9 mouse cellular contexts compared by ENCODE assay signal in the genomic region with DNA sequence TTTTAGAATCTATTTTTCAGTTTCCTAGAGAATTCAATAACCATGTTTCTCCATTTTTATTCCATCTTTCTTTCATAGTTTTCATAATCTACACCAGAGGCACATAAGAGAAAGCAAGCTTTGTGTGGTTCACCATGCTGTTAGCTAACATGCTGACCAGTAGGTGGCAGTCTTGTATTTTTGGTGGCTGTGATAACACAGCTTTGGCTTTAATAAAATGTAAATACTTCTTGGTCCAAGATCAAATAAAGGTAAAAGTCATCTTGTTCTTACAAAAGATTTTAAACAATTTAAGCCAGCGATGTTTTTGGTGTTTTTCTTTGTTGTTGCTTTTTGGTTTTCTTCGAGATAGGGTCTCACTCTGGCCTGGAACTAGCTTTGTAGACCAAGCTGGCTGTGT. TPM values are rescaled to one million over a fixed set of nuclear protein-coding genes. Genes with fewer than 3 reads are reported as not detected.
A peak's percentile ranks its signal among the peaks of the same experiment; 100 is the strongest.
DNase-seq lines count a peak whose midpoint lies in the region; ATAC-seq and TF ChIP-seq lines count a peak whose summit lies in the region.
"Had no signal": no experiment of that assay in that cellular context is flagged by ENCODE, and none has a peak within 500 bp of the region (broad histone marks: within the 10 kb centered on the region; RNA-seq: fewer than 3 reads in every experiment).

No protein-coding gene starts in this region.

- peak; percentile 64 to 67; a peak in 3 of 4 replicates for ATAC-seq in hematopoietic stem cell, adult 5-6 weeks (replicated peaks in 1 of 2; ENCODE audit: insufficient read depth in 1 of 2, low FRiP score in 2 of 2, low TSS enrichment in 1 of 2, low read depth in 1 of 2, poor library complexity in 2 of 2, severe bottlenecking in 2 of 2)
- ATAC-seq in neutrophil, adult 5-6 weeks (ENCODE audit: extremely low read depth, insufficient number of reproducible peaks, low FRiP score, poor library complexity, severe bottlenecking), result peak; percentile 55; the same call in 1 of the 2 replicates

- no peak overlapping the region for H3K27ac ChIP-seq in spleen, adult 2 months (ENCODE audit: insufficient read depth, low read length)

- H3K4me1 ChIP-seq in spleen, adult 2 months (ENCODE audit: control insufficient read depth, insufficient read depth, insufficient read length), result no peaks in the 10 kb centered on the region

- peak; percentile 27; the same call in 1 of the 2 replicates for TF ChIP-seq CTCF in spleen, adult 2 months (IDR thresholded peaks at IDR 0.05; ENCODE audit: extremely low read depth, insufficient read depth, insufficient read length, insufficient replicate concordance)

- DNase-seq in spleen, adult 2 months (ENCODE audit: low read depth in 1 of 2, low spot score in 2 of 2), result peak; percentile 43 to 50
- no peak for DNase-seq in spleen, adult 12 weeks (ENCODE audit: low spot score)
- DNase-seq in T-cell, adult 2 months (ENCODE audit: low spot score), result peak; percentile 30
- peak; percentile 64 to 69 for DNase-seq in cerebellum, postnatal 14 days
- peak; percentile 17 to 18 for DNase-seq in left cerebral cortex, postnatal 36 days (ENCODE audit: low spot score in 2 of 2)

- no peak overlapping the region for H3K4me3 ChIP-seq in spleen, adult 2 months (ENCODE audit: extremely low read depth, insufficient read depth, insufficient read length)

- H3K27me3 ChIP-seq in spleen, adult 2 months (ENCODE audit: control insufficient read depth, insufficient read depth, low read length), result no peaks in the 10 kb centered on the region

- no peak for TF ChIP-seq POLR2A in spleen, adult 2 months (IDR thresholded peaks at IDR 0.05; ENCODE audit: low read depth, low read length)

- H3K36me3 ChIP-seq in spleen, adult 2 months (ENCODE audit: control insufficient read depth, insufficient read depth, low read length), result no peaks in the 10 kb centered on the region

- 42% methylated on average over 2 of the region's 2 CpGs for WGBS in spleen, adult 2 months

- intact Hi-C loops in left cerebral cortex, postnatal 36 days (cut with DNase I), result loop anchor here (5.0 kb wide), 1 partner anchor 505 kb away; no protein-coding TSS in a partner anchor

RNA-seq across cellular contexts. Expression of a gene that starts 14.3 kb away (rescaled TPM):
- polyA plus RNA-seq in spleen, adult 2 months (2012; rRNA removed), result not detected in 2 replicates
- not detected in 2 replicates for total RNA-seq in hematopoietic stem cell, adult 5-6 weeks (2017)
- not detected for total RNA-seq in left cerebral cortex, postnatal 36 days (2021)
- not detected in 2 replicates for total RNA-seq in neutrophil, adult 5-6 weeks (2017)
- polyA plus RNA-seq: heart, embryonic 16.5 days; small intestine, adult 2 months had no signal

RNA-seq across cellular contexts. Expression of a gene that starts 22.8 kb away (rescaled TPM):
- polyA plus RNA-seq in spleen, adult 2 months (2012; rRNA removed), result not detected in 2 replicates
- total RNA-seq in hematopoietic stem cell, adult 5-6 weeks (2017), result not detected in 2 replicates
- total RNA-seq in left cerebral cortex, postnatal 36 days (2021), result not detected
- total RNA-seq in neutrophil, adult 5-6 weeks (2017), result not detected in 2 replicates
- polyA plus RNA-seq: heart, embryonic 16.5 days had no signal

RNA-seq across cellular contexts. Expression of a gene that starts 29.1 kb away (rescaled TPM):
- polyA plus RNA-seq in spleen, adult 2 months (2012; rRNA removed), result 1.3 and 1.5 TPM in 2 replicates
- total RNA-seq in hematopoietic stem cell, adult 5-6 weeks (2017), result 1,426 and 1,487 TPM in 2 replicates
- 10 to 100 TPM; 26.1 to 28.4 TPM for total RNA-seq in left cerebral cortex, postnatal 36 days (2021)
- 74.8 and 84.1 TPM in 2 replicates for total RNA-seq in neutrophil, adult 5-6 weeks (2017)

RNA-seq across cellular contexts. Expression of a gene that starts 30.3 kb away (rescaled TPM):
- polyA plus RNA-seq in spleen, adult 2 months (2012; rRNA removed), result 38.4 and 54.1 TPM in 2 replicates
- 207 and 294 TPM in 2 replicates for total RNA-seq in hematopoietic stem cell, adult 5-6 weeks (2017)
- total RNA-seq in left cerebral cortex, postnatal 36 days (2021), result 10 to 100 TPM; 41.3 to 42.8 TPM
- total RNA-seq in neutrophil, adult 5-6 weeks (2017), result 38.6 and 45.9 TPM in 2 replicates

RNA-seq across cellular contexts. Expression of a gene that starts 31.5 kb away (rescaled TPM):
- polyA plus RNA-seq in spleen, adult 2 months (2012; rRNA removed), result 16.1 and 29.5 TPM in 2 replicates
- 237 and 336 TPM in 2 replicates for total RNA-seq in hematopoietic stem cell, adult 5-6 weeks (2017)
- total RNA-seq in left cerebral cortex, postnatal 36 days (2021), result 10 to 100 TPM; 62.2 to 71.7 TPM
- total RNA-seq in neutrophil, adult 5-6 weeks (2017), result 30.0 and 55.5 TPM in 2 replicates

Comparison
In these comparisons a context has a peak if more than half of its experiments do, and no peak if none do; other contexts are left out.
1. RNA of a gene that starts 29.1 kb away (total RNA-seq): 1,426 to 1,487 TPM in hematopoietic stem cell, adult 5-6 weeks; 74.8 to 84.1 TPM in neutrophil, adult 5-6 weeks and 26.1 to 28.4 TPM in left cerebral cortex, postnatal 36 days; every median in the first group is over 10 times any median in the second.